Mouse (Mus musculus): ENCODE results near the gene Slc5a3. TPM values are rescaled to one million over a fixed set of nuclear protein-coding genes. Genes with fewer than 3 reads are reported as not detected.
"Not testable (repeated sequence)": the region's sequence is repeated elsewhere in the genome, so short reads cannot be mapped to it uniquely, and the experiment has no call there.

The Slc5a3 gene
- polyA plus RNA-seq, 1 experiment from 2014 or later = 0.82 TPM

DNA sequence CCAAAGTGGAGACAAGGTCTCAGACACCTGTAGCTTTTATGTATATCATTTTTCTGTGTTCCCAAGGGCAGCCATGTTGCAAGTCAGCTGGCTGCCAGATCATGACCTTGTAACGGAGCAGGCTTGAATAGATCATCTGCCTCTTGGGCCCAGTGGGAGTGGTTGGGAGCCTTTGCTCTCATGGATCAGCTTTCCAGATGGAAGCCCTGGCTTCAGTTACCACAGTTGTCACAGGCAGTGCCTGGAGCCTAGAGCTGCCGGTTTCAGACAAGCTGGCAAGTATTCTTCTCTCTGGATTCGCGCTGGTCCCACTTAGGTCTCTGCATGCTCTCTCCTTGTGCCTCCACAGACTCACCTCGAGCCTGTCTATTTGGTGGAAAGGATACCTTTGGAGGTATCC is 44.0 kb downstream of the Slc5a3 start:
- Histone ChIP-seq H3K4me2 (ENCODE audit: low read depth, low read length) (no peak overlapping the region), H3K4me1 (ENCODE audit: insufficient read depth) (no peaks in the 10 kb centered on the region; the same call in 1 of the 2 replicates), H3K27ac (ENCODE audit: low read depth) (no peak overlapping the region), H3K27me3 (ENCODE audit: insufficient read depth, low read length) (no peaks in the 10 kb centered on the region), H3K4me3 (ENCODE audit: low read depth, low read length) (no peak overlapping the region), H3K9me3 (ENCODE audit: low read length) (no peaks in the 10 kb centered on the region), H3K9ac (replicated peaks) (no peak overlapping the region), H3K36me3 (replicated peaks; ENCODE audit: insufficient read depth, low read length) (peaks cover 2% of the 10 kb centered on the region; the same call in 1 of the 2 replicates)
- no peak for ATAC-seq
- DNase-seq = no peak
- 79% methylated on average over 5 of the region's 5 CpGs for WGBS (ENCODE audit: insufficient replicate concordance)
- TF ChIP-seq EP300 (IDR thresholded peaks at IDR 0.05; ENCODE audit: low read depth) (no peak), CTCF (IDR thresholded peaks at IDR 0.05; ENCODE audit: low read depth) (no peak)

GRCm38 (mm10) chr16:92102931-92103330 is 44.8 kb downstream of the Slc5a3 start:
- not testable (repeated sequence) for H3K4me2 ChIP-seq (ENCODE audit: low read depth, low read length); H3K9ac ChIP-seq (replicated peaks); ATAC-seq; H3K9me3 ChIP-seq (ENCODE audit: low read length); H3K4me1 ChIP-seq (ENCODE audit: insufficient read depth); H3K27ac ChIP-seq (ENCODE audit: low read depth); DNase-seq; H3K27me3 ChIP-seq (ENCODE audit: insufficient read depth, low read length); H3K4me3 ChIP-seq (ENCODE audit: low read depth, low read length); H3K36me3 ChIP-seq (replicated peaks; ENCODE audit: insufficient read depth, low read length)
- 90% methylated on average over 6 of the region's 7 CpGs for WGBS (ENCODE audit: insufficient replicate concordance)

DNA sequence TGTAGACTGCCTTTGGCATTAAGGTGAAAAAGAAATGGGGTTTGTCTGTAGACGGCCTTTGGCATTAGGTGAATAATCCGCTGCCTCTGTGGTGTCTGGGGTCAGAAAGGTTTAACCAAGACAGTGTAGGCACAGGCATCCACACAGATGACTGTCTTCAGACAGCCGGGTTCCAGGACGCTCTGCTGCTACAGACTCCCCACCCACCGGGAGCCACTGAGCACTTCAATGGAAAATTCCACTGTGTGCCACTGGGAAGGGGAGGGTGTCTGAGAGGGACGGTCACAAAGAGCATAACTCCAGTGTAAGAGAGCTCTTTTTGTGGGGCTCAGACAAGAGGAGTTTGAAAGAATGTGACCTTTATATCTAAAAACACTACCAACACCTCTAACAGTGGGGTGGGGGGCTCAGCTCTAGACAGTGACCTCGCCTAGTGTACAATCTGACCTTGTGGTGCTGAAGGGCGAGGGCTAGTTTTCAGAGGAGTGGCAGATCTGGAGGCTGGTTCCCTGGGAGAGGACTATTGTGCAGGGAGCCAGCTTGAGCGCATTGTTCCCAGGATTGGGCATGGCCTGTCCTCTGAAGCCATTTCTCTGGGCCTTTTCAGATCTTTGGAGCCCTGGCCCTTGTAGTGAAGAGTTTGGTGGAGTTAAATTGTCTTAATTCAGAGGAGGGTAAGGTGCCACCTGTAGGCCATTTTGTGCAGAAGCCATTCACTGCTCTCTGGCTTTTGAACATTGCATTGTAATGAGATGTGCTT is 45.6 kb downstream of the Slc5a3 start:
- Histone ChIP-seq H3K4me2 (ENCODE audit: low read depth, low read length) (no peak overlapping the region), H3K4me3 (ENCODE audit: low read depth, low read length) (no peak overlapping the region), H3K36me3 (replicated peaks; ENCODE audit: insufficient read depth, low read length) (peaks cover 2% of the 10 kb centered on the region; the same call in 1 of the 2 replicates), H3K4me1 (ENCODE audit: insufficient read depth) (no peaks in the 10 kb centered on the region; the same call in 1 of the 2 replicates), H3K9me3 (ENCODE audit: low read length) (no peaks in the 10 kb centered on the region), H3K27ac (ENCODE audit: low read depth) (no peak overlapping the region), H3K9ac (replicated peaks) (no peak overlapping the region), H3K27me3 (ENCODE audit: insufficient read depth, low read length) (no peaks in the 10 kb centered on the region)
- peak; percentile 20; the same call in 1 of the 2 replicates for TF ChIP-seq CTCF (IDR thresholded peaks at IDR 0.05; ENCODE audit: low read depth)
- TF ChIP-seq EP300 (IDR thresholded peaks at IDR 0.05; ENCODE audit: low read depth) = no peak
- WGBS (ENCODE audit: insufficient replicate concordance) = 62% methylated on average over 9 of the region's 9 CpGs
- DNase-seq = no peak
- no peak for ATAC-seq

DNA sequence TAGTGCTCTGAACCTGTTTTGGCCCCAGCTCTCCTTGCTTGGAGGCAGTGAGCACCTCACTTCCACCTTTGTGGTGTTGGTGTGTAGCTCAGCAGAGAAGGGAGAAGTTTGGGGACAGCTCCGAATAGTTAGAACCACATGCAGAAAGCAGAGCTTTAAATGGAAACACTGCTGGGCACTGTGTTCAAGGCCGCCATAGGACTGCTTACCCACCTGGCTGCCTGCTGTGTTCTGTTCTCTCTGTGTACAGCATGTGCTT is 46.1 kb downstream of the Slc5a3 start:
- 68% methylated on average over 2 of the region's 2 CpGs for WGBS (ENCODE audit: insufficient replicate concordance)
- no peaks in the 10 kb centered on the region for H3K27me3 ChIP-seq (ENCODE audit: insufficient read depth, low read length)
- no peak for TF ChIP-seq EP300 (IDR thresholded peaks at IDR 0.05; ENCODE audit: low read depth)
- TF ChIP-seq CTCF (IDR thresholded peaks at IDR 0.05; ENCODE audit: low read depth) = no peak
- no peaks in the 10 kb centered on the region; the same call in 1 of the 2 replicates for H3K4me1 ChIP-seq (ENCODE audit: insufficient read depth)
- no peak for ATAC-seq
- peaks cover 2% of the 10 kb centered on the region; the same call in 1 of the 2 replicates for H3K36me3 ChIP-seq (replicated peaks; ENCODE audit: insufficient read depth, low read length)
- H3K9me3 ChIP-seq (ENCODE audit: low read length) = no peaks in the 10 kb centered on the region
- H3K27ac ChIP-seq (ENCODE audit: low read depth) = no peak overlapping the region
- no peak for DNase-seq
- no peak overlapping the region for H3K9ac ChIP-seq (replicated peaks)
- no peak overlapping the region for H3K4me3 ChIP-seq (ENCODE audit: low read depth, low read length)
- no peak overlapping the region for H3K4me2 ChIP-seq (ENCODE audit: low read depth, low read length)

GRCm38 (mm10) chr16:92104951-92105350 is 46.8 kb downstream of the Slc5a3 start:
- H3K4me3 ChIP-seq (ENCODE audit: low read depth, low read length) = no peak overlapping the region
- H3K27ac ChIP-seq (ENCODE audit: low read depth) = no peak overlapping the region
- ATAC-seq (no peak), DNase-seq (no peak)
- H3K36me3 ChIP-seq (replicated peaks; ENCODE audit: insufficient read depth, low read length) = peaks cover 2% of the 10 kb centered on the region; the same call in 1 of the 2 replicates
- no peaks in the 10 kb centered on the region for H3K27me3 ChIP-seq (ENCODE audit: insufficient read depth, low read length)
- H3K9me3 ChIP-seq (ENCODE audit: low read length) = no peaks in the 10 kb centered on the region
- TF ChIP-seq EP300 (IDR thresholded peaks at IDR 0.05; ENCODE audit: low read depth) = no peak
- no peak for TF ChIP-seq CTCF (IDR thresholded peaks at IDR 0.05; ENCODE audit: low read depth)
- H3K4me2 ChIP-seq (ENCODE audit: low read depth, low read length) = no peak overlapping the region
- 77% methylated on average over 2 of the region's 2 CpGs for WGBS (ENCODE audit: insufficient replicate concordance)
- H3K9ac ChIP-seq (replicated peaks) = no peak overlapping the region
- H3K4me1 ChIP-seq (ENCODE audit: insufficient read depth) = no peaks in the 10 kb centered on the region; the same call in 1 of the 2 replicates

GRCm38 (mm10) chr16:92105631-92106030 is 47.5 kb downstream of the Slc5a3 start:
- no peak for ATAC-seq
- no peak overlapping the region for H3K9ac ChIP-seq (replicated peaks)
- no peak overlapping the region for H3K4me2 ChIP-seq (ENCODE audit: low read depth, low read length)
- 69% methylated on average over 3 of the region's 3 CpGs for WGBS (ENCODE audit: insufficient replicate concordance)
- H3K9me3 ChIP-seq (ENCODE audit: low read length) = no peaks in the 10 kb centered on the region
- H3K27me3 ChIP-seq (ENCODE audit: insufficient read depth, low read length) = no peaks in the 10 kb centered on the region
- no peaks in the 10 kb centered on the region; the same call in 1 of the 2 replicates for H3K4me1 ChIP-seq (ENCODE audit: insufficient read depth)
- TF ChIP-seq EP300 (IDR thresholded peaks at IDR 0.05; ENCODE audit: low read depth) (no peak), CTCF (IDR thresholded peaks at IDR 0.05; ENCODE audit: low read depth) (no peak)
- H3K27ac ChIP-seq (ENCODE audit: low read depth) = no peak overlapping the region
- peaks cover 2% of the 10 kb centered on the region; the same call in 1 of the 2 replicates for H3K36me3 ChIP-seq (replicated peaks; ENCODE audit: insufficient read depth, low read length)
- DNase-seq = no peak
- no peak overlapping the region for H3K4me3 ChIP-seq (ENCODE audit: low read depth, low read length)

All from liver, postnatal 0 days (tissue).